Mouse (Mus musculus): ENCODE measurements at regions not wholly inside any gene's neighbourhood (a gene's known extent, or its start where the extent isn't known, plus 50 kb on each side); places are given as distances from the start of the nearest gene placed in this dataset.
A peak's percentile ranks its signal among the peaks of the same experiment; 100 is the strongest.

DNA sequence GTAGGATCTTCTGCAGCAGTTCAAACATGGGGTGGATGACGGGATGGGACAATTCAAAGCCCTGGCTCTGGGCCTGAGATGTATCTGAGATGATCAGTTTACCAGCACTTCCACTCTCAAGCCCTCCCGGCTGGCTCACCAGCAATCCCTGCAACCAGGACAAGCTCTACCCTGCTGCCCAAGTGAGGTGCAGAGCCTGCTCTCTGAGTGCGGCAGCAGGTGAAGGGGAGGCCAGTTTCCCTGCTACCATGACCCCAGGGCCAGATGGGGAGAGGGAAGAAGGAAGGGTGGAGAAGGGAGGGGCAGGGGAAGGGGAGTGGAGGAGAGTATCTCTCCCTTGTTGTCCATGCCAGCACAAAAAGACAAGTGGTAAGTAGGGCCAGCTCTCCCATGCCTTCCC is 638.9 kb upstream of the Gm38303 start:
- 91% methylated on average over 3 of the region's 3 CpGs for WGBS
- no peaks in the 10 kb centered on the region for H3K36me3 ChIP-seq (ENCODE audit: poor library complexity, severe bottlenecking)
- H3K9me3 ChIP-seq (replicated peaks) = no peaks in the 10 kb centered on the region
- H3K27ac ChIP-seq = no peak overlapping the region
- no peak overlapping the region for H3K4me3 ChIP-seq
- no peaks in the 10 kb centered on the region for H3K27me3 ChIP-seq
- no peak for ATAC-seq
- no peaks in the 10 kb centered on the region for H3K4me1 ChIP-seq
- no peak overlapping the region for H3K4me2 ChIP-seq
- H3K9ac ChIP-seq = no peak overlapping the region

DNA sequence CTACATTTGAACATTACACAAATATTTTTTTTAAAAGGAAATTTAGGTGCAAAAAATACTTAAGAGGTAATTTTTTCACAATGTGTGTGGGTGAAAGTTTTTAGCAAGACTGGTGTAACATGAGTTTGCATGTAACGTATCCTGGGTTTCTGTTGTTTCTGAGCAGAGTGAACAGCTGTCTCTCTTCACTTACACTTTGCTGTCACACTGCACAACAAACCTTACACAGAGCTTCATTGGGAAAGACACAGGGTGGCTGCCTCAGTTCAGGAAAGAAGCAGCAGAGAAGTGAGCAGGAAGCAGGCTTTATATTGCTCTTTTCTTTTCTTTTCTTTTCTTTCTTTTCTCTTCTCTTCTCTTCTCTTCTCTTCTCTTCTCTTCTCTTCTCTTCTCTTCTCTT is 617.1 kb upstream of the Gm38303 start:
- Histone ChIP-seq H3K9ac (no peak overlapping the region), H3K4me3 (no peak overlapping the region), H3K4me2 (no peak overlapping the region), H3K36me3 (ENCODE audit: poor library complexity, severe bottlenecking) (no peaks in the 10 kb centered on the region), H3K9me3 (replicated peaks) (no peaks in the 10 kb centered on the region; the same call in 1 of the 2 replicates), H3K27ac (no peak overlapping the region), H3K4me1 (no peaks in the 10 kb centered on the region), H3K27me3 (no peaks in the 10 kb centered on the region)
- no peak for ATAC-seq
- WGBS = 88% methylated on average over 1 of the region's 1 CpGs

DNA sequence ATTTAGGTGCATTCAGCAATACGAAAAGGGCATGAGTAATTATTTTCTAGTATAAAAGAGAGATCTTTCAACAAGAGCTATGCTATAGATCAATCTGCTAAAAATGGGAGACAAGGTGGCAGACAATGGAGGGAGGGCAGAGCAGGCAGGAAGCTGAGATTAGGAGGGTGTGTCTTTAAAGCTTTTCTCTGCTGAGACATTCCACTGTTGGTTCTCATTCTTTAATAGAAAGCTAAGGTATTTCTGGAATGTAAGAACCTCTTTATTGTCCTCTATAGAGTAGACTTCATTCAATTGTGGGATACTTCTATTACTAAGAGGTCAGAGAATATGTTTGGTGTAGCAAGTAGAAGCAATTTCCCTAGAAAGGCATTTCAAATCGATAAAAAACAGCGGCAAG is 581.6 kb upstream of the Gm38303 start:
- no peak for ATAC-seq
- H3K27ac ChIP-seq = no peak overlapping the region
- H3K4me2 ChIP-seq = no peak overlapping the region
- 59% methylated on average over 3 of the region's 3 CpGs for WGBS
- H3K9ac ChIP-seq = no peak overlapping the region
- no peaks in the 10 kb centered on the region for H3K4me1 ChIP-seq
- H3K4me3 ChIP-seq = no peak overlapping the region
- no peaks in the 10 kb centered on the region for H3K36me3 ChIP-seq (ENCODE audit: poor library complexity, severe bottlenecking)
- H3K9me3 ChIP-seq (replicated peaks) = no peaks in the 10 kb centered on the region
- H3K27me3 ChIP-seq = no peaks in the 10 kb centered on the region

- no peaks in the 10 kb centered on the region for H3K36me3 ChIP-seq (ENCODE audit: poor library complexity, severe bottlenecking)
- H3K4me2 ChIP-seq = no peak overlapping the region
- WGBS = 47% methylated on average over 2 of the region's 2 CpGs
- peak; percentile 97 for ATAC-seq
- H3K4me3 ChIP-seq = no peak overlapping the region
- no peak overlapping the region for H3K27ac ChIP-seq
- H3K9me3 ChIP-seq (replicated peaks) = no peaks in the 10 kb centered on the region
- H3K9ac ChIP-seq = no peak overlapping the region
- no peaks in the 10 kb centered on the region for H3K27me3 ChIP-seq
- no peaks in the 10 kb centered on the region for H3K4me1 ChIP-seq
These were observed 556.5 kb upstream of the Gm38303 start for GRCm38 (mm10) chr3:10891981-10892380.
